Mouse (Mus musculus): ENCODE data around the gene Adcyap1r1. TPM values are rescaled to one million over a fixed set of nuclear protein-coding genes. Genes with fewer than 3 reads are reported as not detected.

Adcyap1r1 gene
- polyA plus RNA-seq, 1 experiment, result 6.6 TPM

DNA sequence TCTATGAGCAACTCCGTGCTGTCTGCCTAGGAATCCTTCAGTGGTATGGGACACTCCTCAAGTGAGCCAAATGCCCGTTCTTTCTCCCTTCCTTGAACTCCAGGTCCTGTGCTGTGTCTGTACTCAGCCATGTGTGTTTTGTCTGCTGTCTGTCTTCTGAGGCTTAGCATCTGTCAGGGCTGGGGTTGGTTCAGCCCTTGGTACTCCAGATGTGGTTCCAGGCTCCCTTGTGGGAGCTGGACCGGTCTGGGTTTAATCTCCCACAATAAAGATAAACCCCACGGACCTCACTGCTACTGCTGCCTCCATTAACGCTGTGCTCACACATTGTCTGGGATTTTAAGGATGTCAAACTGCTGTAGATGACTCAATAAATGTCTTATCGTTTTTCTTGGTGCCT is 49.3 kb downstream of the Adcyap1r1 start:
- no peak for DNase-seq (ENCODE audit: low read depth)

GRCm38 (mm10) chr6:55502309-55502708 is 50.5 kb downstream of the Adcyap1r1 start:
- no peak for DNase-seq (ENCODE audit: low read depth)

GRCm38 (mm10) chr6:55504797-55505488 is 53.2 kb downstream of the Adcyap1r1 start:
- DNase-seq (ENCODE audit: low read depth), result no peak

GRCm38 (mm10) chr6:55506519-55506918 is 54.7 kb downstream of the Adcyap1r1 start:
- no peak for DNase-seq (ENCODE audit: low read depth)

- no peak for DNase-seq (ENCODE audit: low read depth)
Measured at GRCm38 (mm10) chr6:55509130-55509870, 57.5 kb downstream of the Adcyap1r1 start.

DNA sequence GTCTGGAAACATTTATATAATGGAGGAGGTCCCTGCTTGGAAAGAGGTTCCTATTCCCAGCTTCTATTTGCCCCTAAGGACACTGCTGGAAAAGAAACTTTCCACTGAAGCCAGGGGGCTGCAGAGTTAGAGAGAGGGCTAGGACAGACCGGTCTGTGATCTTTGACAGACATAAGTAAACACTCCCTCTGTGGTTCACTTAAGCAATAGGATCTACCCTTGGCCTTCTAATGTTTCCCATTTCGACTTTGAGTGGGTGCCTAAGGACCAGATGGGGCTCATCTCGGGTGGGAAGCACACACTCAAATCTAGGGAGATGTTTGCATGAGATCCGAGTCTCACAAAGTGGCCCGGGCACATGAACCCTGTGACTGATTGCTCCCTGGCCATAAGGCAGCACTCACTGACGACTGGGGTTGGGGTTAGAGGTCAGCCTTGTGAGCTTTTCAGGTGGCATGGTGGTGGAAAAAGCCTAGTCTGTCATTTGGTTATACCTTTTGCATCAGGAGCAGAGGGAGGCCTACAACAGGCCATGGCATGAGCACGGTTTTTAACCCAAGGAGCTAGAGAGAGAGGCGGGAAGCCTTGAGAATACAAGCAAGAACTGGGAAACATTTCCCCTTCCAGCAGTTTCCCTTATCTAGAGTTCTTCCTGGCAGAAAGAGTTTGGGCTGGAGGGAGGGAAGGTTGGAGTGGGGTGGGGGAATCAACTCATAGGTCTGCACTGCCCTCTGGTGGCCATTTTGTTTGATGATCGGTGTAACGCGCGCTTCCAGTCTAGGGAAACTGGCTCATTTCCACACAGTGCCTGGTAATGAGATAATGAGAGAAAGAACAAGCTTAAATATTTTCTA is 59.7 kb downstream of the Adcyap1r1 start:
- no peak for DNase-seq (ENCODE audit: low read depth)

DNA sequence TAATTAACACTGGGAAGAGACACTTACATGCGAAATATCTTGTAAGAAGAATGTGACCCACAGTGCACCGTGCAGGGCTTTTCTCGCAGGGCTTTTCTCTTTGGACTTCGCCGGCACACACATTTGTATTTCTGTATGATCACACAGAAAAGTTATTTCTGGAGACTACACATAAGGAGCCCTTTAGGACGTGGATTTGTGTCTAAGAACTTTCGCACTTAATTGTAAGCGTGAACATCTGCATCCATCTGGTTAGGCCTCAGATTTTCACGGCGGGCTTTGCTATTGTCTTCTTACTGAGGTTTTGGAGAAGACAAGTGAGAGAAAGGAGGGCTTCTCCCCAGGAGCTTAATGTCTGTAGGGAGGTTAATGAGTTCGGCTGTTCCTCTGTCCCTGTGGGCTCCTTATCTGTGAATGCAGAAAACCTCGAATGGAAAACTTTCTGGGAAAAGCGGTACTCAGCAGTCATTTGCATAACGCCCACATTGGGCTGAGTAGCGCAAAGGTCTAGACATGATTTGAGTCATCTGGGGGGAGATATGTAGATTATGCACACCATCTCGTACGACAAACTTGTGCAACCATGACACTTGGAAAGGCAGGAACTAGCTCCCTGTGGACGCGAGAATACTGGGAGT is 60.4 kb downstream of the Adcyap1r1 start:
- no peak for DNase-seq (ENCODE audit: low read depth)

- DNase-seq (ENCODE audit: low read depth), result no peak
Measured at GRCm38 (mm10) chr6:55513477-55513876, 61.7 kb downstream of the Adcyap1r1 start.

GRCm38 (mm10) chr6:55519605-55520201 is 67.9 kb downstream of the Adcyap1r1 start:
- DNase-seq (ENCODE audit: low read depth), result no peak

DNA sequence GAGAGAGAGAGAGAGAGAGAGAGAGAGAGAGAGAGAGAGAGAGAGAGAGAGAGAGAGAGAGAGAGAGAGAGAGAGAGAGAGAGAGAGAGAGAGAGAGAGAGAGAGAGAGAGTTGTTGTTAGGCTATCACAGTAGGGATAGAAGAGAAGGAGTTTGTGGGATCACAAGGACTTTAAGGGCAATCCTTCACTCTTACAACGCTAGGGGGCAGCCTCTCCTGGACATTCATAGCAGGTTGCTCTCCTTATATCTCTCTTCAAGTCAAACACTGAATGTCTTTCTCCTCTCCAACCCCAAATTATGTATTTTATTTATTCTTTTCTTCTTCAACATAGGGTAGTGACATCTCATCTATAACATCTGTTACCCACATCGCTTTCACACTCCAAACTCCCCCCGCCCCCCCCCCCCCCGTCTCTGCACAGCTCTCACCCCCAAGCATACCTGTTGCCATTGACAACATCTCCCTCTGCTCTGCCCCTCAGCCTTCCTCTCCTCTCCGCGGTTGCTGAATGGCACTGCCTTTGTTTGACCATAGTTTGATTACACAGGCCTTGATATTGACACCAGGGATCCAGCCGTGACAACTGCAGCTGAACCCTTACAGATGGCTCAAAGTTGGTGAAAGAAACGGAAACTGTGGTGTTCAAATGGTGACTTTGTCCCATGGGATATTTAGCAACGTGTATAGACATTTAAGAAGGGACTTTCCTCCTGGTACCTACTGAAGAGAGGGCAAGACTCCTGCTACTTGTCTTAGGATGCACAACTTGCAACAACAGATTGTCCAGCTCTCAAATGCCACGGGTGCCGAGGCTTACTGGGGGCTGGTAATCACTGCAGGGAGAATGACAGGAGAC is 68.7 kb downstream of the Adcyap1r1 start:
- no peak for DNase-seq (ENCODE audit: low read depth)

DNA sequence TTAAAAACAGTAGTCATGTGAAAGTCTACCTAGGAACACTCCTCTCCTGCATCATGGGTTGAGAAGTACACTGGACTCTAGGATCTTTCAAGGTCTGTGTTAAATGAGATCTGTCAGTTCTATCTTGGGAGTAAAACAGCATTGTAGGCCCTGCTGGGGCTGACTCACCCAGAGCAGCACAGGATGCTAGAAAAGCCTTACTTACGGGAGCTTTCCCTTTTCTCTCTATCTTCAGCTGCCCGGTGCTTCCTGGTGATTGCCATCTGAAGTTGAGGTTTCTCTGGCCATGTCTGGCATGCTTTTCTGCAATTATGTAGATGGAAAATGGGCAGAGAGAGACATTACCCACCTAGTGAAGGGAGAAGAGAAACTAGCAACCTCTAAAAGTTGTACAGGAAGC is 84.7 kb downstream of the Adcyap1r1 start:
- DNase-seq (ENCODE audit: low read depth), result no peak

GRCm38 (mm10) chr6:55539196-55539595 is 87.4 kb downstream of the Adcyap1r1 start:
- no peak for DNase-seq (ENCODE audit: low read depth)

DNA sequence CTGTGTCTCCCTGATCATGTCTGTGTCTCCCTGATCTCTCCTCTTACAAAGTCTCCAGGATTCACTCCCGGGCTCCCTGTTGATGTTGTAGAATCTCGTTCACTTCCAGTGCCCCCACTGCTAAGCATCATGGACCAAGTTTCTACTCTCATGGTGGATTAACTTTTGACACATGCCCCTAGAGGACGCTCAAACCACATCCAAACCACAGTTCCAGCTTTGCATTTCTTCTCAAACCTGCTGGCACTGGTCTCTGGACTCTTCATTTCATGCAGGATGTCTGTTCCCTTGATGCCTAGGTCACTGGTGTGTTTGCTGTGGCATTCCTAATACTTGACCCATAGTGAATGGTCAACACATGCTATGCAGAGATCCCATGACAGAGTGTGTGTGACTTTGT is 90.6 kb downstream of the Adcyap1r1 start:
- no peak for DNase-seq (ENCODE audit: low read depth)

DNA sequence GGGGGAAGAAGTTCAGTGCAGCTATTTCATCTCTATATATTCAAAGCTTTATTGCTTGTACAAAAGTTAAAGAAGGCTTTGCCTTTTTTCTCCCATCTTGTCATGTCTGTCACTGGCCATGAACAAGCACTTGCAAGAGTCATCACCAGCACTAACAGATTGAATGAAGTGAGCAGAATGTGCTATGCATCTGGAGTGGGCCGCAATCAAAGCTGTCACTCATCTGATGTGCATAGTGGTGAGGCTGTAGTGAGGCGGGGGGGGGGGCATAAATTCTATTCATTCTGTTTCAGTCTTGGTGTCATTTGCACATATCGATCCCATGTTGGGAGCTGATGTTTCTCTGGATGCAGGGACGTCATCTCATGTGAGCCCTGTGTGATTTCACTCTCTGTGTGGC is 91.6 kb downstream of the Adcyap1r1 start:
- DNase-seq (ENCODE audit: low read depth), result no peak

- no peak for DNase-seq (ENCODE audit: low read depth)
Measured at GRCm38 (mm10) chr6:55549211-55549610, 97.4 kb downstream of the Adcyap1r1 start.

GRCm38 (mm10) chr6:55550926-55551325 is 99.1 kb downstream of the Adcyap1r1 start:
- DNase-seq (ENCODE audit: low read depth), result no peak

Measured in gonadal fat pad, adult 2 months (tissue).